Mouse (Mus musculus): ENCODE measurements around the gene Scgb2b27. TPM values are rescaled to one million over a fixed set of nuclear protein-coding genes. Genes with fewer than 3 reads are reported as not detected.

Scgb2b27 gene
- polyA plus RNA-seq, 1 experiment: not detected

Other genes with a start within 250 kb of the Scgb2b27 start
- gene Scgb2b26, start 68.9 kb downstream of the Scgb2b27 start, polyA plus RNA-seq (2012; fragmentation: generic; extraction: Trizol): not detected
- gene Scgb1b27, start 7.5 kb upstream of the Scgb2b27 start, polyA plus RNA-seq (2012; fragmentation: generic; extraction: Trizol): not detected
- gene Scgb1b30, start 81.5 kb upstream of the Scgb2b27 start, polyA plus RNA-seq (2012; fragmentation: generic; extraction: Trizol): not detected
- gene Wtip, start 119.3 kb upstream of the Scgb2b27 start, polyA plus RNA-seq (2012; fragmentation: generic; extraction: Trizol): 22.1 TPM
- gene Uba2, start 155.7 kb upstream of the Scgb2b27 start, polyA plus RNA-seq (2012; fragmentation: generic; extraction: Trizol): 48.7 TPM
- gene Pdcd2l, start 182.7 kb upstream of the Scgb2b27 start, polyA plus RNA-seq (2012; fragmentation: generic; extraction: Trizol): 48.4 TPM
- gene Gpi1, start 216.4 kb upstream of the Scgb2b27 start, polyA plus RNA-seq (2012; fragmentation: generic; extraction: Trizol): 671 TPM
- 0.13 TPM for gene Gm6096, start 237.1 kb upstream of the Scgb2b27 start, polyA plus RNA-seq (2012; fragmentation: generic; extraction: Trizol)